ENCODE assay signal across 7 mouse cellular contexts in the genomic region with DNA sequence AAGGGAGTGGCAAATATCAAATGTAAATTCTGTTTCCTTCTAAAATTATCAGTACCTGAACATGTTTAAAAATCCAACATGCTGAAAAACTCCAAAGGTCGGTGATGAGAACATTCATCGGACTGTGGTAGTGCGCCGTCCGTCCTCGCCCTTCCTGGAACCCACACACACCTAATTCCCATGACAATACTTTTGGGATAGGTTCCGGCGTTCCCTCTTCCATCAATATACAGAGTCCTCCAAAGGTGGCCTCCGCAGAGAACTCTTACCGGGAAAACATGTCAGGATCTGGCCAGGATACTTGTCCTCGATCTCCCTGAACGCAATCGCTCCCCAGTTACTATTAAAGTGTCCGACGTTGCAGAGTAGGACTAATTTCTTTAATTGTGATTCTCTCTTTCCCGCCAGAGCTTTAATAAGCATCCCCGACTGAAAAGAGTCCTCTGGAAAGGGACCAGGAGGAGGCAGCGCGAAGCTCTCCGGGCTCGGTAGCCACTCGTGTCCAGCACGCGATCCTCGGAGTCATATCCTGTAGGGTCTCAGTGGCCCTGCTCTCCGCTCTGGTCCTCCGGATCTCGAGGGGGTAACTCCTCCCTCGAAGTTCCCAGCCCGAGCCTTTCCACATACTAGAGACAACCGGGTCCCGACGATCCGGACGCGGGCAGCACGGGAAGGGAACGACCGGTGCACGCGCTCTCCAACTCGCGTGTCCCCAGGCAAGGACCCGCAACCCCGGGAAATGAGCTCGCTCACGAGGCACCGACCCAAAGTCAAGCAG. TPM values are rescaled to one million over a fixed set of nuclear protein-coding genes. Genes with fewer than 3 reads are reported as not detected.
A peak's percentile ranks its signal among the peaks of the same experiment; 100 is the strongest.
DNase-seq lines count a peak whose midpoint lies in the region; ATAC-seq lines count a peak whose summit lies in the region.

No protein-coding gene starts in this region.

- peak overlapping the region; percentile 78 for H3K4me3 ChIP-seq in lung, embryonic 16.5 days (ENCODE audit: low read length)
- peak overlapping the region; percentile 70 for H3K4me3 ChIP-seq in embryonic facial prominence, embryonic 10.5 days
- peak overlapping the region; percentile 70 for H3K4me3 ChIP-seq in hindbrain, embryonic 11.5 days (ENCODE audit: low read depth, low read length)

- 0 out of 2 replicates have a peak, but pooled peaks cover 3% of the 10 kb centered on the region for H3K4me1 ChIP-seq in lung, embryonic 16.5 days (replicated peaks; ENCODE audit: control insufficient read depth, insufficient read depth, low read length)
- peaks cover 36% of the 10 kb centered on the region for H3K4me1 ChIP-seq in embryonic facial prominence, embryonic 10.5 days
- H3K4me1 ChIP-seq in hindbrain, embryonic 11.5 days (replicated peaks; ENCODE audit: control insufficient read depth, insufficient read depth, low read length) = peaks cover 5% of the 10 kb centered on the region; the same call in 1 of the 2 replicates

- no peaks in the 10 kb centered on the region for H3K27me3 ChIP-seq in lung, embryonic 16.5 days (ENCODE audit: control insufficient read depth, insufficient read depth, low read depth, low read length)
- peaks cover 9% of the 10 kb centered on the region; the same call in 1 of the 2 replicates for H3K27me3 ChIP-seq in embryonic facial prominence, embryonic 10.5 days (replicated peaks; ENCODE audit: low read depth, poor library complexity, severe bottlenecking)
- H3K27me3 ChIP-seq in hindbrain, embryonic 11.5 days (ENCODE audit: control insufficient read depth, insufficient read depth, low read length) = no peaks in the 10 kb centered on the region

- no peaks in the 10 kb centered on the region for H3K36me3 ChIP-seq in lung, embryonic 16.5 days (ENCODE audit: control insufficient read depth, insufficient read depth, low read length)
- H3K36me3 ChIP-seq in embryonic facial prominence, embryonic 10.5 days (replicated peaks) = peaks cover under 1% of the 10 kb centered on the region
- no peaks in the 10 kb centered on the region for H3K36me3 ChIP-seq in hindbrain, embryonic 11.5 days (ENCODE audit: control insufficient read depth, insufficient read depth, low read length)

- H3K4me2 ChIP-seq in lung, embryonic 16.5 days (ENCODE audit: low read depth, low read length) = peak overlapping the region; percentile 78
- peak overlapping the region; percentile 90 for H3K4me2 ChIP-seq in hindbrain, embryonic 11.5 days (replicated peaks; ENCODE audit: low read depth, low read length)

- H3K27ac ChIP-seq in lung, embryonic 16.5 days (ENCODE audit: low read length) = peak overlapping the region; percentile 74
- peak overlapping the region; percentile 82 for H3K27ac ChIP-seq in embryonic facial prominence, embryonic 10.5 days (replicated peaks)
- peak overlapping the region; percentile 56 for H3K27ac ChIP-seq in hindbrain, embryonic 11.5 days (ENCODE audit: low read depth, low read length)

- DNase-seq in lung, postnatal 14 days = no peak
- DNase-seq in embryonic facial prominence, embryonic 10.5 days (ENCODE audit: low spot score) = peak; percentile 11
- DNase-seq in hindbrain, embryonic 11.5 days (ENCODE audit: low spot score) = no peak
- DNase-seq in layer of hippocampus, postnatal 10 days (ENCODE audit: low spot score in 2 of 2) = no peak
- no peak for DNase-seq in gastrocnemius, postnatal 10 days

- ATAC-seq in lung, embryonic 16.5 days (ENCODE audit: low read depth) = peak; percentile 64
- ATAC-seq in hindbrain, embryonic 11.5 days (ENCODE audit: low FRiP score) = peak; percentile 70
- peak; percentile 56 for ATAC-seq in megakaryocyte progenitor cell, adult 5-6 weeks (replicated peaks; ENCODE audit: poor library complexity)

- under 1% methylated on average over 48 of the region's 48 CpGs for WGBS in lung, embryonic 16.5 days
- under 1% methylated on average over 48 of the region's 48 CpGs for WGBS in embryonic facial prominence, embryonic 10.5 days
- WGBS in hindbrain, embryonic 11.5 days = under 1% methylated on average over 48 of the region's 48 CpGs

- H3K9ac ChIP-seq in lung, embryonic 16.5 days (ENCODE audit: low read length) = peak overlapping the region; percentile 76
- H3K9ac ChIP-seq in hindbrain, embryonic 11.5 days (ENCODE audit: low read depth, low read length) = peak overlapping the region; percentile 77

- no peaks in the 10 kb centered on the region for H3K9me3 ChIP-seq in lung, embryonic 16.5 days (ENCODE audit: control insufficient read depth, low read length)
- H3K9me3 ChIP-seq in embryonic facial prominence, embryonic 10.5 days = no peaks in the 10 kb centered on the region
- no peaks in the 10 kb centered on the region for H3K9me3 ChIP-seq in hindbrain, embryonic 11.5 days (ENCODE audit: control insufficient read depth, low read length)

RNA-seq across cellular contexts. Expression of a gene that starts 17.6 kb away (rescaled TPM):
- 55.5 and 59.5 TPM in 2 replicates for polyA plus RNA-seq in lung, embryonic 16.5 days (2015; fragmentation: Nextera tagmentation; extraction: Ambion mirVana)
- polyA plus RNA-seq in embryonic facial prominence, embryonic 10.5 days (2016; fragmentation: Nextera tagmentation; extraction: Ambion mirVana) = 111 and 117 TPM in 2 replicates
- 75.4 and 85.4 TPM in 2 replicates for polyA plus RNA-seq in hindbrain, embryonic 11.5 days (2014; fragmentation: Nextera tagmentation; extraction: Ambion mirVana)
- 127 and 140 TPM in 2 replicates for total RNA-seq in megakaryocyte progenitor cell, adult 5-6 weeks (2015)
- total RNA-seq in megakaryocyte progenitor cell, adult 5-6 weeks (2017) = 312 and 380 TPM in 2 replicates
- total RNA-seq in layer of hippocampus, postnatal 10 days (2021) = 10 to 100 TPM; 33.3 to 35.9 TPM
- total RNA-seq in gastrocnemius, postnatal 10 days (2021) = 10 to 100 TPM; 28.4 to 34.5 TPM

RNA-seq across cellular contexts. Expression of a gene that starts 46.2 kb away (rescaled TPM):
- 0.82 and 0.89 TPM in 2 replicates for polyA plus RNA-seq in lung, embryonic 16.5 days (2015; fragmentation: Nextera tagmentation; extraction: Ambion mirVana)
- polyA plus RNA-seq in embryonic facial prominence, embryonic 10.5 days (2016; fragmentation: Nextera tagmentation; extraction: Ambion mirVana) = 0.79 and 0.87 TPM in 2 replicates
- 1.0 and 1.5 TPM in 2 replicates for polyA plus RNA-seq in hindbrain, embryonic 11.5 days (2014; fragmentation: Nextera tagmentation; extraction: Ambion mirVana)
- not detected in 2 replicates for total RNA-seq in megakaryocyte progenitor cell, adult 5-6 weeks (2015)
- not detected in 2 replicates for total RNA-seq in megakaryocyte progenitor cell, adult 5-6 weeks (2017)
- total RNA-seq in layer of hippocampus, postnatal 10 days (2021) = 1 to 10 TPM; 1.4 to 1.5 TPM
- total RNA-seq in gastrocnemius, postnatal 10 days (2021) = under 1 TPM; 0.12 to 0.32 TPM
